ENCODE assay signal across 10 mouse cellular contexts in the genomic region with DNA sequence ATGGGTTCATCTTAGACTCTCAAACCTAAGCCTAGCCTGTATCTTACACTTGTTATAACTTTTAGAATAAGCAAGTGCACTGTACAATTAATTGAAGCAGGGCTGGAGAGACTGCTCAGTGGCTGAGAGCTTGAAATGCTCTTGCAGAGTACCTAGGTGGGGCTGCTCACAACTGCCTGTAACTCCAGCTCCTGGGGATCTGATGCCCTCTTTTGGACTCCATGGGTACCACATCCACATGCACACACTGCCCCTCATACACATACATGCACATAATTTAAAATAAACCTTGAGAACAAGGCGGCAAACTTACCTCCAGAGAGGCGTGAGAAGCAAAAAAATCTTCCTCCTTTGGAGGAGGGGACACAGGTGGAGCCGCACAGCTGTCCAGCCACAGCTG. TPM values are rescaled to one million over a fixed set of nuclear protein-coding genes. Genes with fewer than 3 reads are reported as not detected.
A peak's percentile ranks its signal among the peaks of the same experiment; 100 is the strongest.
DNase-seq lines count a peak whose midpoint lies in the region; TF ChIP-seq lines count a peak whose summit lies in the region.
"Had no signal": no experiment of that assay in that cellular context is flagged by ENCODE, and none has a peak within 500 bp of the region (broad histone marks: within the 10 kb centered on the region; RNA-seq: fewer than 3 reads in every experiment).

No protein-coding gene starts in this region.

- H3K27ac ChIP-seq in cerebellum, adult 2 months (ENCODE audit: insufficient read depth, low read length): no peak overlapping the region
- H3K27ac ChIP-seq in CH12.LX (ENCODE audit: insufficient read depth, low read depth): no peak overlapping the region
- H3K27ac ChIP-seq: heart, embryonic 13.5 days; stomach, embryonic 15.5 days had no signal

- dilution Hi-C loops in CH12.LX (cut with MboI; ENCODE audit: extremely low pct_ligation_motif_present, extremely low pct_unique_long_range_greater_than_20kb, low sequenced_read_pairs): no loop called here

- peak; percentile 23; the same call in 1 of the 2 replicates for TF ChIP-seq CTCF in cerebellum, adult 2 months (IDR thresholded peaks at IDR 0.05; ENCODE audit: borderline replicate concordance, insufficient read depth, low read depth, low read length)
- peak; percentile 35 to 85; a peak in 3 of 4 replicates for TF ChIP-seq CTCF in CH12.LX (conservative IDR thresholded peaks at IDR 0.05 in 1 of 2, IDR thresholded peaks at IDR 0.05 in 1 of 2; ENCODE audit: low read depth in 2 of 2, low read length in 2 of 2)

- H3K27me3 ChIP-seq in cerebellum, adult 2 months (ENCODE audit: control insufficient read depth, insufficient read depth, low read length): no peaks in the 10 kb centered on the region
- no peaks in the 10 kb centered on the region for H3K27me3 ChIP-seq in CH12.LX (replicated peaks)
- H3K27me3 ChIP-seq: heart, embryonic 13.5 days; stomach, embryonic 15.5 days had no signal

- TF ChIP-seq EP300 in CH12.LX (IDR thresholded peaks at IDR 0.05; ENCODE audit: low read length): no peak

- 89% methylated on average over 3 of the region's 3 CpGs for WGBS in cerebellum, adult 2 months

- no peak for DNase-seq in cerebellum, adult 2 months
- DNase-seq in cerebellum, adult 9-10 months: no peak
- DNase-seq in kidney, postnatal 4 days: peak; percentile 38 to 44
- no peak for DNase-seq in kidney, postnatal 14 days
- peak; percentile 49 for DNase-seq in CH12.LX (ENCODE audit: extremely low read depth)
- DNase-seq in embryo, embryonic 11 days: peak; percentile 20
- no peak for DNase-seq in T-cell, adult 2 months (ENCODE audit: low spot score)
- no peak for DNase-seq in gastrocnemius, postnatal 10 days

- H3K36me3 ChIP-seq in CH12.LX (replicated peaks in 1 of 2; ENCODE audit: control insufficient read depth in 1 of 2, insufficient read depth in 1 of 2, low read length in 1 of 2): peaks cover 30 to 78% of the 10 kb centered on the region in 2 experiments

- H3K9me3 ChIP-seq in CH12.LX (replicated peaks; ENCODE audit: low read length): no peaks in the 10 kb centered on the region
- H3K9me3 ChIP-seq: heart, embryonic 13.5 days; stomach, embryonic 15.5 days had no signal

- no peak overlapping the region for H3K4me3 ChIP-seq in cerebellum, adult 2 months (replicated peaks; ENCODE audit: insufficient read depth, low read depth, low read length)
- H3K4me3 ChIP-seq in CH12.LX (replicated peaks in 1 of 3; ENCODE audit: low read depth in 2 of 3, low read length in 2 of 3, poor library complexity in 1 of 3): no peak overlapping the region
- H3K4me3 ChIP-seq: heart, embryonic 13.5 days; stomach, embryonic 15.5 days had no signal

- peak; percentile 76 for TF ChIP-seq RAD21 in CH12.LX (IDR thresholded peaks at IDR 0.05; ENCODE audit: low read depth, low read length)

- H3K4me1 ChIP-seq in cerebellum, adult 2 months (ENCODE audit: control insufficient read depth, insufficient read depth, low read length): no peaks in the 10 kb centered on the region
- peaks cover 0 to 13% of the 10 kb centered on the region in 2 experiments; a peak in 2 of 4 replicates for H3K4me1 ChIP-seq in CH12.LX (ENCODE audit: control insufficient read depth in 1 of 2, insufficient read depth in 2 of 2)
- H3K4me1 ChIP-seq: heart, embryonic 13.5 days; stomach, embryonic 15.5 days had no signal

- no peak overlapping the region for H3K9ac ChIP-seq in CH12.LX (ENCODE audit: insufficient read depth, low read depth)
- H3K9ac ChIP-seq: heart, embryonic 13.5 days; stomach, embryonic 15.5 days had no signal

- H3K79me2 ChIP-seq in CH12.LX (replicated peaks; ENCODE audit: control insufficient read depth, extremely low read depth, insufficient read depth, poor library complexity, severe bottlenecking): no peaks in the 10 kb centered on the region

- H3K4me2 ChIP-seq in CH12.LX (ENCODE audit: insufficient read depth, low read depth, poor library complexity, severe bottlenecking): no peak overlapping the region
- H3K4me2 ChIP-seq: heart, embryonic 13.5 days; stomach, embryonic 15.5 days had no signal

- in situ Hi-C loops in CH12.LX (cut with MboI; ENCODE audit: low pct_ligation_motif_present, low pct_unique_long_range_greater_than_20kb, low sequenced_read_pairs): loop anchor here (5.0 kb wide), 1 partner anchor 125 kb away; no protein-coding TSS in a partner anchor

- TF ChIP-seq POLR2A in cerebellum, adult 2 months (IDR thresholded peaks at IDR 0.05; ENCODE audit: borderline replicate concordance, insufficient read depth, low read length): no peak
- TF ChIP-seq POLR2A in CH12.LX (IDR thresholded peaks at IDR 0.05; ENCODE audit: low read depth, low read length): no peak

TF ChIP-seq in CH12.LX, 34 proteins besides CTCF, POLR2A, EP300 and RAD21:
- TF ChIP-seq SMC3 (IDR thresholded peaks at IDR 0.05; ENCODE audit: low read depth, low read length) (peak; percentile 63), MYC (IDR thresholded peaks at IDR 0.05; ENCODE audit: low read depth, low read length) (no peak)

RNA-seq across cellular contexts. Expression of a gene that starts 17.7 kb away (rescaled TPM):
- polyA plus RNA-seq in cerebellum, adult 2 months (2012; rRNA removed): 19.9 and 21.5 TPM in 2 replicates
- total RNA-seq in CH12.LX (2012; rRNA removed) (21.7 and 23.7 TPM in 2 replicates), CH12.LX (2014; rRNA removed) (17.9 and 20.3 TPM in 2 replicates)
- 11.0 and 13.8 TPM in 2 replicates for polyA plus RNA-seq in CH12.LX (2012; ENCODE audit: insufficient read length, low read depth)
- total RNA-seq in gastrocnemius, postnatal 10 days (2021): 10 to 100 TPM; 12.3 to 16.0 TPM

Comparison
In these comparisons a context has a peak if more than half of its experiments do, and no peak if none do; other contexts are left out.
1. DNase-seq: peak in kidney, postnatal 4 days (2 of 2), CH12.LX (single experiment) and embryo, embryonic 11 days (single experiment); none in cerebellum, adult 2 months (0 of 2), cerebellum, adult 9-10 months (single experiment), kidney, postnatal 14 days (single experiment), T-cell, adult 2 months (single experiment) and gastrocnemius, postnatal 10 days (single experiment).